In genomic region chr13:48877805-48878204, GRCm38 (mm10) we compare ENCODE assay signal across 8 mouse cellular contexts. TPM values are rescaled to one million over a fixed set of nuclear protein-coding genes. Genes with fewer than 3 reads are reported as not detected.
DNase-seq lines count a peak whose midpoint lies in the region; ATAC-seq and TF ChIP-seq lines count a peak whose summit lies in the region.

No protein-coding gene starts in this region.

- TF ChIP-seq CTCF in hindbrain, postnatal 0 days (IDR thresholded peaks at IDR 0.05; ENCODE audit: low read depth): no peak

- peak overlapping the region; percentile 71 for H3K4me2 ChIP-seq in heart, embryonic 15.5 days
- H3K4me2 ChIP-seq in hindbrain, postnatal 0 days (ENCODE audit: low read depth, low read length): peak overlapping the region; percentile 65
- peak overlapping the region; percentile 69 for H3K4me2 ChIP-seq in midbrain, embryonic 13.5 days (replicated peaks)

- H3K36me3 ChIP-seq in heart, embryonic 15.5 days: peaks cover 22% of the 10 kb centered on the region
- H3K36me3 ChIP-seq in embryonic facial prominence, embryonic 10.5 days (replicated peaks): peaks cover 48% of the 10 kb centered on the region
- peaks cover 7% of the 10 kb centered on the region; the same call in 1 of the 2 replicates for H3K36me3 ChIP-seq in hindbrain, postnatal 0 days (ENCODE audit: insufficient read depth, low read length)
- peaks cover 36% of the 10 kb centered on the region for H3K36me3 ChIP-seq in midbrain, embryonic 13.5 days

- H3K4me1 ChIP-seq in heart, embryonic 15.5 days (replicated peaks): peaks cover 26% of the 10 kb centered on the region
- H3K4me1 ChIP-seq in embryonic facial prominence, embryonic 10.5 days: peaks cover 23% of the 10 kb centered on the region
- H3K4me1 ChIP-seq in hindbrain, postnatal 0 days (ENCODE audit: insufficient read depth, low read length): no peaks in the 10 kb centered on the region; the same call in 1 of the 2 replicates
- peaks cover 9% of the 10 kb centered on the region for H3K4me1 ChIP-seq in midbrain, embryonic 13.5 days (replicated peaks)

- peak overlapping the region; percentile 80; the same call in 1 of the 2 replicates for H3K27ac ChIP-seq in heart, embryonic 15.5 days
- peak overlapping the region; percentile 93 for H3K27ac ChIP-seq in embryonic facial prominence, embryonic 10.5 days (replicated peaks)
- peak overlapping the region; percentile 88; the same call in 1 of the 2 replicates for H3K27ac ChIP-seq in hindbrain, postnatal 0 days
- H3K27ac ChIP-seq in midbrain, embryonic 13.5 days: peak overlapping the region; percentile 91

- no peaks in the 10 kb centered on the region for H3K27me3 ChIP-seq in heart, embryonic 15.5 days
- H3K27me3 ChIP-seq in embryonic facial prominence, embryonic 10.5 days (replicated peaks; ENCODE audit: low read depth, poor library complexity, severe bottlenecking): no peaks in the 10 kb centered on the region
- no peaks in the 10 kb centered on the region for H3K27me3 ChIP-seq in hindbrain, postnatal 0 days (ENCODE audit: insufficient read depth, low read length)
- H3K27me3 ChIP-seq in midbrain, embryonic 13.5 days: no peaks in the 10 kb centered on the region

- no peak for ATAC-seq in heart, embryonic 15.5 days (replicated peaks; ENCODE audit: insufficient number of reproducible peaks, insufficient read depth, low FRiP score, low read depth)
- ATAC-seq in hindbrain, postnatal 0 days: no peak
- ATAC-seq in midbrain, embryonic 13.5 days: peak; percentile 6; the same call in 1 of the 2 replicates

- H3K4me3 ChIP-seq in heart, embryonic 15.5 days: 0 out of 2 replicates have a peak overlapping the region, but pooled peaks have one; percentile 46
- peak overlapping the region; percentile 57 for H3K4me3 ChIP-seq in embryonic facial prominence, embryonic 10.5 days
- H3K4me3 ChIP-seq in hindbrain, postnatal 0 days (ENCODE audit: low read length): peak overlapping the region; percentile 38; the same call in 1 of the 2 replicates
- H3K4me3 ChIP-seq in midbrain, embryonic 13.5 days (replicated peaks): peak overlapping the region; percentile 46

- DNase-seq in heart, postnatal 36 days: no peak
- DNase-seq in embryonic facial prominence, embryonic 10.5 days (ENCODE audit: low spot score): no peak
- DNase-seq in hindbrain, postnatal 0 days (ENCODE audit: low spot score): no peak
- no peak for DNase-seq in yolk sac, embryonic 10.5 days (ENCODE audit: low spot score)
- no peak for DNase-seq in layer of hippocampus, adult 8-10 months (ENCODE audit: low spot score in 2 of 2)
- no peak for DNase-seq in urinary bladder, postnatal 10 days (ENCODE audit: low spot score)

- no peaks in the 10 kb centered on the region for H3K9me3 ChIP-seq in heart, embryonic 15.5 days (replicated peaks)
- H3K9me3 ChIP-seq in embryonic facial prominence, embryonic 10.5 days: no peaks in the 10 kb centered on the region
- H3K9me3 ChIP-seq in hindbrain, postnatal 0 days (ENCODE audit: low read length): no peaks in the 10 kb centered on the region
- H3K9me3 ChIP-seq in midbrain, embryonic 13.5 days: no peaks in the 10 kb centered on the region

- intact Hi-C loops in heart, postnatal 36 days (cut with DNase I): loop anchor here (1.0 to 2.0 kb wide), 2 partner anchors 8 to 91 kb away; partner anchors contain the start of gene Fam120a

- peak overlapping the region; percentile 59; the same call in 1 of the 2 replicates for H3K9ac ChIP-seq in heart, embryonic 15.5 days
- peak overlapping the region; percentile 66 for H3K9ac ChIP-seq in hindbrain, postnatal 0 days (replicated peaks; ENCODE audit: low read length)
- H3K9ac ChIP-seq in midbrain, embryonic 13.5 days (replicated peaks): peak overlapping the region; percentile 84

RNA-seq across cellular contexts. Expression of gene Phf2, which starts 6.9 kb away (rescaled TPM):
- polyA plus RNA-seq in heart, embryonic 15.5 days (2015; fragmentation: Nextera tagmentation; extraction: Ambion mirVana): 3.4 and 5.1 TPM in 2 replicates
- total RNA-seq in heart, postnatal 36 days (2021): 10 to 100 TPM; 27.5 to 28.8 TPM
- 7.5 and 8.1 TPM in 2 replicates for polyA plus RNA-seq in embryonic facial prominence, embryonic 10.5 days (2016; fragmentation: Nextera tagmentation; extraction: Ambion mirVana)
- 24.2 and 25.0 TPM in 2 replicates for total RNA-seq in hindbrain, postnatal 0 days (2014; rRNA removed)
- 4.7 and 4.8 TPM in 2 replicates for polyA plus RNA-seq in hindbrain, postnatal 0 days (2015; fragmentation: Nextera tagmentation; extraction: Ambion mirVana)
- 10.6 and 12.0 TPM in 2 replicates for polyA plus RNA-seq in midbrain, embryonic 13.5 days (2015; fragmentation: Nextera tagmentation; extraction: Ambion mirVana)
- 10 to 100 TPM; 35.5 to 40.5 (median 37.5) TPM for total RNA-seq in layer of hippocampus, adult 8-10 months (2022)
